In the genomic region with DNA sequence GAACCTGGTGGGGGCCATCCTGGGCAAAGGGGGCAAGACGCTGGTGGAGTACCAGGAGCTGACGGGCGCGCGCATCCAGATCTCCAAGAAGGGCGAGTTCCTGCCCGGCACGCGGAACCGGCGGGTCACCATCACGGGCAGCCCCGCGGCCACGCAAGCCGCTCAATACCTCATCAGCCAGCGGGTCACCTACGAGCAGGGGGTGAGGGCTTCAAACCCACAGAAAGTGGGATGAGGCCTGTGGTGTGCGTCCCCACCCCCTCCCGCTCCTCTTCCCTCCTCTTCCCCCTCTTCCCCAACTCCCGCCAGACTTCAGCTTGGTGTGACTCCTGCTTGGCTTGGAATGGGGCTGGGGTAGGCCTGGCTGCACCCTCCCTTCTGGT, we compare ENCODE assay signal across 8 mouse cellular contexts. TPM values are rescaled to one million over a fixed set of nuclear protein-coding genes. Genes with fewer than 3 reads are reported as not detected.
DNase-seq lines count a peak whose midpoint lies in the region; ATAC-seq and TF ChIP-seq lines count a peak whose summit lies in the region.

No protein-coding gene starts in this region.

- H3K4me3 ChIP-seq in heart, embryonic 12.5 days = peak overlapping the region; percentile 67
- peak overlapping the region; percentile 55 for H3K4me3 ChIP-seq in ES-Bruce4 (ENCODE audit: low read depth, low read length)
- H3K4me3 ChIP-seq in forebrain, embryonic 14.5 days (ENCODE audit: low read depth, low read length) = peak overlapping the region; percentile 36
- peak overlapping the region; percentile 53 for H3K4me3 ChIP-seq in liver, embryonic 15.5 days (replicated peaks)

- H3K9ac ChIP-seq in heart, embryonic 12.5 days = peak overlapping the region; percentile 76
- H3K9ac ChIP-seq in ES-Bruce4 (ENCODE audit: low read depth, poor library complexity, severe bottlenecking) = peak overlapping the region; percentile 68
- H3K9ac ChIP-seq in forebrain, embryonic 14.5 days (ENCODE audit: low read length) = peak overlapping the region; percentile 70
- H3K9ac ChIP-seq in liver, embryonic 15.5 days = no peak overlapping the region

- peaks cover 58% of the 10 kb centered on the region for H3K27me3 ChIP-seq in heart, embryonic 12.5 days (replicated peaks)
- H3K27me3 ChIP-seq in ES-Bruce4 (ENCODE audit: control insufficient read depth, insufficient read depth, low read length, poor library complexity, severe bottlenecking) = no peaks in the 10 kb centered on the region; the same call in 1 of the 2 replicates
- H3K27me3 ChIP-seq in forebrain, embryonic 14.5 days (replicated peaks; ENCODE audit: control insufficient read depth, insufficient read depth, low read length) = no peaks in the 10 kb centered on the region
- peaks cover 87% of the 10 kb centered on the region for H3K27me3 ChIP-seq in liver, embryonic 15.5 days

- 1% methylated on average over 9 of the region's 21 CpGs for WGBS in heart, embryonic 12.5 days
- WGBS in forebrain, embryonic 14.5 days = 7% methylated on average over 19 of the region's 21 CpGs
- 2% methylated on average over 21 of the region's 21 CpGs for WGBS in liver, embryonic 15.5 days (ENCODE audit: insufficient replicate concordance)

- peaks cover 25% of the 10 kb centered on the region for H3K4me1 ChIP-seq in heart, embryonic 12.5 days (replicated peaks)
- peaks cover 4% of the 10 kb centered on the region for H3K4me1 ChIP-seq in ES-Bruce4 (ENCODE audit: control insufficient read depth, insufficient read depth, low read length)
- H3K4me1 ChIP-seq in forebrain, embryonic 14.5 days (ENCODE audit: control insufficient read depth, insufficient read depth, low read length) = peaks cover 27% of the 10 kb centered on the region
- H3K4me1 ChIP-seq in liver, embryonic 15.5 days (replicated peaks) = peaks cover 17% of the 10 kb centered on the region

- ATAC-seq in heart, embryonic 12.5 days (ENCODE audit: insufficient number of reproducible peaks, low FRiP score) = 0 out of 2 replicates have a peak, but pooled peaks have one; percentile 14
- ATAC-seq in forebrain, embryonic 14.5 days = peak; percentile 6; the same call in 1 of the 2 replicates
- 0 out of 2 replicates have a peak, but pooled peaks have one; percentile 31 for ATAC-seq in liver, embryonic 15.5 days (ENCODE audit: insufficient read depth)

- H3K36me3 ChIP-seq in heart, embryonic 12.5 days = no peaks in the 10 kb centered on the region
- no peaks in the 10 kb centered on the region for H3K36me3 ChIP-seq in ES-Bruce4 (ENCODE audit: control insufficient read depth, insufficient read depth, low read length, poor library complexity, severe bottlenecking)
- peaks cover 41% of the 10 kb centered on the region for H3K36me3 ChIP-seq in forebrain, embryonic 14.5 days (ENCODE audit: control insufficient read depth, insufficient read depth, low read length)
- H3K36me3 ChIP-seq in liver, embryonic 15.5 days (replicated peaks) = no peaks in the 10 kb centered on the region

- no peaks in the 10 kb centered on the region for H3K9me3 ChIP-seq in heart, embryonic 12.5 days (replicated peaks)
- no peaks in the 10 kb centered on the region for H3K9me3 ChIP-seq in ES-Bruce4 (replicated peaks; ENCODE audit: control insufficient read depth, insufficient read depth, low read length, poor library complexity, severe bottlenecking)
- H3K9me3 ChIP-seq in forebrain, embryonic 14.5 days (replicated peaks; ENCODE audit: control insufficient read depth, low read length) = no peaks in the 10 kb centered on the region
- no peaks in the 10 kb centered on the region for H3K9me3 ChIP-seq in liver, embryonic 15.5 days (replicated peaks)

- peak overlapping the region; percentile 30; the same call in 1 of the 2 replicates for H3K27ac ChIP-seq in heart, embryonic 12.5 days (ENCODE audit: poor library complexity, severe bottlenecking)
- H3K27ac ChIP-seq in ES-Bruce4 (ENCODE audit: insufficient read depth, low read length) = no peak overlapping the region
- H3K27ac ChIP-seq in forebrain, embryonic 14.5 days (ENCODE audit: low read depth, low read length) = no peak overlapping the region
- H3K27ac ChIP-seq in liver, embryonic 15.5 days (replicated peaks) = no peak overlapping the region

- TF ChIP-seq EP300 in ES-Bruce4 (IDR thresholded peaks at IDR 0.05; ENCODE audit: insufficient read depth, low read depth, low read length) = no peak

- peak overlapping the region; percentile 96 for H3K4me2 ChIP-seq in heart, embryonic 12.5 days
- peak overlapping the region; percentile 75 for H3K4me2 ChIP-seq in forebrain, embryonic 14.5 days (ENCODE audit: low read length)
- peak overlapping the region; percentile 75 for H3K4me2 ChIP-seq in liver, embryonic 15.5 days

- TF ChIP-seq POLR2A in ES-Bruce4 (IDR thresholded peaks at IDR 0.05; ENCODE audit: insufficient read depth, low read length) = no peak

- no peak for DNase-seq in heart, postnatal 4 days
- peak; percentile 19 for DNase-seq in forebrain, embryonic 14.5 days (ENCODE audit: low spot score)
- DNase-seq in adrenal gland, adult (ENCODE audit: inconsistent age in 2 of 2, low spot score in 1 of 2) = no peak
- DNase-seq in layer of hippocampus, postnatal 25 days (ENCODE audit: extremely low spot score in 1 of 2, low spot score in 1 of 2) = no peak
- DNase-seq in retina, postnatal 1 day = no peak

- no peak for TF ChIP-seq CTCF in ES-Bruce4 (IDR thresholded peaks at IDR 0.05; ENCODE audit: low read depth, low read length)

RNA-seq across cellular contexts. Expression of gene Nanos2, which starts 28.8 kb away (rescaled TPM):
- polyA plus RNA-seq in heart, embryonic 12.5 days (2016; fragmentation: Nextera tagmentation; extraction: Ambion mirVana) = not detected in 2 replicates
- under 1 TPM in 1 of 2 experiments, not detected in 1; 0.23 TPM for total RNA-seq in heart, postnatal 4 days (2021)
- not detected in 2 replicates for polyA plus RNA-seq in ES-Bruce4 (2011; ENCODE audit: insufficient read depth, insufficient read length, low read depth, missing spikeins)
- polyA plus RNA-seq in forebrain, embryonic 14.5 days (2014; fragmentation: Nextera tagmentation; extraction: Ambion mirVana) = 0.18 and 0.49 TPM in 2 replicates
- polyA plus RNA-seq in liver, embryonic 15.5 days (2015; fragmentation: Nextera tagmentation; extraction: Ambion mirVana) = not detected in 2 replicates
- total RNA-seq in layer of hippocampus, postnatal 25 days (2021) = under 1 TPM; 0.17 to 0.70 TPM

RNA-seq across cellular contexts. Expression of gene Mypop, which starts 32.7 kb away (rescaled TPM):
- 2.7 and 3.0 TPM in 2 replicates for polyA plus RNA-seq in heart, embryonic 12.5 days (2016; fragmentation: Nextera tagmentation; extraction: Ambion mirVana)
- 1 to 10 TPM; 1.4 to 1.5 TPM for total RNA-seq in heart, postnatal 4 days (2021)
- 4.0 and 5.5 TPM in 2 replicates for polyA plus RNA-seq in ES-Bruce4 (2011; ENCODE audit: insufficient read depth, insufficient read length, low read depth, missing spikeins)
- 3.6 and 3.9 TPM in 2 replicates for polyA plus RNA-seq in forebrain, embryonic 14.5 days (2014; fragmentation: Nextera tagmentation; extraction: Ambion mirVana)
- polyA plus RNA-seq in liver, embryonic 15.5 days (2015; fragmentation: Nextera tagmentation; extraction: Ambion mirVana) = 0.15 and 0.55 TPM in 2 replicates
- total RNA-seq in layer of hippocampus, postnatal 25 days (2021) = 10 to 100 TPM; 44.9 to 48.3 TPM

RNA-seq across cellular contexts. Expression of gene Nova2, which starts 32.7 kb away (rescaled TPM):
- polyA plus RNA-seq in heart, embryonic 12.5 days (2016; fragmentation: Nextera tagmentation; extraction: Ambion mirVana) = 0.60 and 0.64 TPM in 2 replicates
- total RNA-seq in heart, postnatal 4 days (2021) = 1 to 10 TPM; 8.6 to 9.1 TPM
- 7.5 TPM in 2 replicates for polyA plus RNA-seq in ES-Bruce4 (2011; ENCODE audit: insufficient read depth, insufficient read length, low read depth, missing spikeins)
- polyA plus RNA-seq in forebrain, embryonic 14.5 days (2014; fragmentation: Nextera tagmentation; extraction: Ambion mirVana) = 13.1 and 15.7 TPM in 2 replicates
- polyA plus RNA-seq in liver, embryonic 15.5 days (2015; fragmentation: Nextera tagmentation; extraction: Ambion mirVana) = 0.06 TPM in 2 replicates
- total RNA-seq in layer of hippocampus, postnatal 25 days (2021) = 10 to 100 TPM; 69.2 to 93.3 TPM

RNA-seq across cellular contexts. Expression of gene Irf2bp1, which starts 45.5 kb away (rescaled TPM):
- polyA plus RNA-seq in heart, embryonic 12.5 days (2016; fragmentation: Nextera tagmentation; extraction: Ambion mirVana) = 21.3 and 22.8 TPM in 2 replicates
- total RNA-seq in heart, postnatal 4 days (2021) = 10 to 100 TPM; 27.3 to 32.3 TPM
- 16.2 and 20.9 TPM in 2 replicates for polyA plus RNA-seq in ES-Bruce4 (2011; ENCODE audit: insufficient read depth, insufficient read length, low read depth, missing spikeins)
- 25.9 and 33.3 TPM in 2 replicates for polyA plus RNA-seq in forebrain, embryonic 14.5 days (2014; fragmentation: Nextera tagmentation; extraction: Ambion mirVana)
- polyA plus RNA-seq in liver, embryonic 15.5 days (2015; fragmentation: Nextera tagmentation; extraction: Ambion mirVana) = 8.2 and 9.9 TPM in 2 replicates
- total RNA-seq in layer of hippocampus, postnatal 25 days (2021) = 10 to 100 TPM; 51.7 to 53.5 TPM

RNA-seq across cellular contexts. Expression of gene Ccdc61, which starts 48.2 kb away (rescaled TPM):
- 23.3 and 24.0 TPM in 2 replicates for polyA plus RNA-seq in heart, embryonic 12.5 days (2016; fragmentation: Nextera tagmentation; extraction: Ambion mirVana)
- 10 to 100 TPM; 11.9 to 14.9 TPM for total RNA-seq in heart, postnatal 4 days (2021)
- polyA plus RNA-seq in ES-Bruce4 (2011; ENCODE audit: insufficient read depth, insufficient read length, low read depth, missing spikeins) = 36.4 and 39.9 TPM in 2 replicates
- 17.4 and 19.0 TPM in 2 replicates for polyA plus RNA-seq in forebrain, embryonic 14.5 days (2014; fragmentation: Nextera tagmentation; extraction: Ambion mirVana)
- polyA plus RNA-seq in liver, embryonic 15.5 days (2015; fragmentation: Nextera tagmentation; extraction: Ambion mirVana) = 8.4 and 11.1 TPM in 2 replicates
- 10 to 100 TPM in 1 of 2 experiments, 1 to 10 TPM in 1; 9.5 to 13.5 TPM for total RNA-seq in layer of hippocampus, postnatal 25 days (2021)
